Mouse (Mus musculus) stomach, embryonic 14.5 days (tissue): ENCODE results near the gene Pign. TPM values are rescaled to one million over a fixed set of nuclear protein-coding genes. Genes with fewer than 3 reads are reported as not detected.

ENCODE experiments used
- ATAC-seq: fragments of 200-750 bp; cut with Nextera tagmentation; 2 replicates; pipeline ENCODE4 v1.8.0; 2017; ENCODE audit warnings: low read depth, moderate TSS enrichment; ENCODE audit not compliant: insufficient number of reproducible peaks, insufficient read depth, low FRiP score
- H3K27ac ChIP-seq: fragments of 300-500 bp; sonication (generic); 2 replicates; pipeline ENCODE4 v1.5.1; 2014; ENCODE audit warnings: mild to moderate bottlenecking, low read length, moderate library complexity, mixed read lengths
- H3K27me3 ChIP-seq: fragments of 300-500 bp; sonication (generic); 2 replicates; pipeline ENCODE4 v1.6.1; 2014; ENCODE audit warnings: low read length, control low read depth, mixed read lengths; ENCODE audit not compliant: control insufficient read depth, insufficient read depth
- H3K36me3 ChIP-seq: fragments of 300-500 bp; sonication (generic); 2 replicates; pipeline ENCODE4 v1.6.1; 2014; ENCODE audit warnings: mild to moderate bottlenecking, control low read depth, low read length, moderate library complexity, mixed read lengths; ENCODE audit not compliant: control insufficient read depth, insufficient read depth
- H3K4me1 ChIP-seq: fragments of 300-500 bp; sonication (generic); 2 replicates; pipeline ENCODE4 v1.6.1; 2014; ENCODE audit warnings: low read length, control low read depth, mixed read lengths; ENCODE audit not compliant: control insufficient read depth, insufficient read depth
- H3K4me2 ChIP-seq: fragments of 300-500 bp; sonication (generic); replicated peaks from 2 replicates; pipeline ENCODE4 v1.6.1; 2014; ENCODE audit warnings: low read depth, low read length, control low read depth
- H3K4me3 ChIP-seq: fragments of 300-500 bp; sonication (generic); 2 replicates; pipeline ENCODE4 v1.5.1; 2014; ENCODE audit warnings: low read depth, low read length, control low read depth
- H3K9ac ChIP-seq: fragments of 300-500 bp; sonication (generic); replicated peaks from 2 replicates; pipeline ENCODE4 v1.6.1; 2014; ENCODE audit warnings: low read depth, mild to moderate bottlenecking, control low read depth, low read length, moderate library complexity, mixed read lengths
- H3K9me3 ChIP-seq: fragments of 300-500 bp; sonication (generic); 2 replicates; pipeline ENCODE4 v1.6.1; 2016; ENCODE audit warnings: low read depth, low read length, control low read depth; ENCODE audit not compliant: control insufficient read depth
- WGBS: fragments of 180-500 bp; shearing (Covaris S2); extraction: QIAGEN DNeasy Blood & Tissue Kit; methylation state at CpG from one replicate; pipeline ENCODE4 v1.1.7; 2014; 5-methylcytosine and 5-hydroxymethylcytosine counted together
- polyA plus RNA-seq: library from polyadenylated mRNA; unstranded; fragments of >200 nt; fragmentation: Nextera tagmentation; extraction: Ambion mirVana; gene quantifications from 2 replicates; pipeline ENCODE4 v1.2.1, GENCODE M21; 2014

Gene Pign
- polyA plus RNA-seq, 1 experiment from 2014 or later = 29.0 TPM

DNA sequence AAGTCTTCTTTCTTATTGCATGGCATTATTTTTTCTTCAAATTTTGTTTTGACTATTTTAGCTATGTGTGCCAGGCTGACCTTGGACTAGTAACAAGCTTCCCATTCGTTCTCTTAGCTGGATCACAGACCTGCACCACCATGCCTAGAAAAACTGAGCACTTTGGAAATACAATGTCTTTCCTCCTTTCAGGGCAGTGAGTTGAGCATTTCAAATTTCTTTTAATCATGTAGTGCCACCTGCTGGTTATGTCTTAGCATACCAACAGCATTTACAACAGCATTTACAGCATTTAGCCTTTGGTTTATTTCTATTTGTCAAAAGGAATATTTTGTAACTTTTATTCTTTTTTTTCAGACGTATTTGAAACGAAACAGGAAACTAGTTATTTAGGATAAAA, 33.0 kb downstream of the Pign start:
- Histone ChIP-seq H3K4me3 (no peak overlapping the region), H3K4me1 (no peaks in the 10 kb centered on the region), H3K27me3 (no peaks in the 10 kb centered on the region), H3K27ac (no peak overlapping the region), H3K9ac (no peak overlapping the region), H3K36me3 (no peaks in the 10 kb centered on the region), H3K9me3 (no peaks in the 10 kb centered on the region), H3K4me2 (no peak overlapping the region)
- WGBS = 31% methylated on average over 3 of the region's 3 CpGs
- ATAC-seq = no peak; the same call in 1 of the 2 replicates

DNA sequence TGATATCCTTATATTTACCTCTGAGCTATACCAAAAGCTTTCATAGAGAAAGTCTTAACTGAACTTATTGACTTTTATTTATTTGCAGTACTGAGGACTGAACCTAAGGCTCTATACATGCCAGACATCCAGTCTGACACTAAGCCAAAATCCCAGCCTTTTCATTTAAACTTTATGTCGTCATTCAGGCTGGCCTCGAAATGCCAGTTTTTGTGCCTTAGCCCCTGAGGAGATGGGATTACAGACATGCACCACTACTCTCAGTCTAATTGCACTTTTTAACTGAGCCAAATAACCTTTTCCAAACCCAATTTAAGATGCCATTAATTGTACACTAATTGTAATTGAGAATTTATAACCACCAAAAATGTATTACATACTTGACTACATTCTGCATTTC, 73.8 kb downstream of the Pign start:
- ATAC-seq = no peak
- Histone ChIP-seq H3K27me3 (no peaks in the 10 kb centered on the region), H3K4me3 (no peak overlapping the region), H3K9ac (no peak overlapping the region), H3K36me3 (peaks cover 6% of the 10 kb centered on the region; the same call in 1 of the 2 replicates), H3K9me3 (no peaks in the 10 kb centered on the region), H3K4me2 (no peak overlapping the region), H3K4me1 (no peaks in the 10 kb centered on the region), H3K27ac (no peak overlapping the region)
- 84% methylated on average over 2 of the region's 2 CpGs for WGBS

DNA sequence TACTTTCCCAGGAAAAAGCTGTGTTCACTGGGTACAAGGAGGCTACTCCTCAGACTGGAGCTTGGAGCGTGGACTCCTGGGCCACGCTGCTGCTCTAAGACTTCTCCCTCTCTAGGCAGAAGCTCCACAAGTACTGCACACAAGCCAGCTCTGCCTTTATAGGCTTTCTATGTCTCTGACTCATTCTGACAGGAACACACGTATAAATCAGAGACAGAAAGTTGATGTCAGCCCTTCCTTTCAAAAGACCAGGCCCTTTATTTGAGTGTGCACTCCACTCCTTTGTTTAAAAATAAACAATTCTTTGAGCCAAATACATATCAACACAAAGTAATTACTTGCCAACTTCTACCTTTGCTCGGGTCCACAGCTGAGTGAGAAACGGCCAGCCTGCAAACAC, 74.8 kb downstream of the Pign start:
- no peak overlapping the region for H3K9ac ChIP-seq
- H3K36me3 ChIP-seq = peaks cover 6% of the 10 kb centered on the region; the same call in 1 of the 2 replicates
- no peaks in the 10 kb centered on the region for H3K27me3 ChIP-seq
- no peaks in the 10 kb centered on the region for H3K9me3 ChIP-seq
- no peak overlapping the region for H3K27ac ChIP-seq
- no peak for ATAC-seq
- H3K4me2 ChIP-seq = no peak overlapping the region
- 67% methylated on average over 5 of the region's 5 CpGs for WGBS
- no peaks in the 10 kb centered on the region for H3K4me1 ChIP-seq
- no peak overlapping the region for H3K4me3 ChIP-seq

DNA sequence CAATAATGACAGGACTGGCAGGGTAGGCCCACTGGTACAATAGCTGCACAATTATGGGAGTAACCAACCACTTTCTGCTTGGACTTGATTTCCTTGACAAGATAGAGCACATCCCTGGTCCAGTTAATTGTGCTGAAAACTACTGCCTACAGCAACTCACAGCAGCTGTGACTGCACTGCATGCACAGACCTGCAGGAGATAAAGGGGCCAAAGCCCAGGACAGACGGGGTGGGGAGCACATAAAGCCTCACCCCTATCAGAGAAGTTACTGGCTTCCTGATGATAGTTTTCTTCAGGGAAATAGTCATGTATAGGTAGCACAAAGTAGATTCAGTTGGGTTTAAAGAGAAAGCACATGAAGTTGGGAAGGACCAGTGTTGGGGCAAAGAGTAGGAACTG, 80.7 kb downstream of the Pign start:
- 79% methylated on average over 1 of the region's 1 CpGs for WGBS
- ATAC-seq = no peak
- no peak overlapping the region for H3K9ac ChIP-seq
- no peaks in the 10 kb centered on the region for H3K4me1 ChIP-seq
- peaks cover under 1% of the 10 kb centered on the region; the same call in 1 of the 2 replicates for H3K36me3 ChIP-seq
- no peaks in the 10 kb centered on the region for H3K27me3 ChIP-seq
- H3K4me3 ChIP-seq = no peak overlapping the region
- H3K4me2 ChIP-seq = no peak overlapping the region
- H3K27ac ChIP-seq = no peak overlapping the region
- no peaks in the 10 kb centered on the region for H3K9me3 ChIP-seq

DNA sequence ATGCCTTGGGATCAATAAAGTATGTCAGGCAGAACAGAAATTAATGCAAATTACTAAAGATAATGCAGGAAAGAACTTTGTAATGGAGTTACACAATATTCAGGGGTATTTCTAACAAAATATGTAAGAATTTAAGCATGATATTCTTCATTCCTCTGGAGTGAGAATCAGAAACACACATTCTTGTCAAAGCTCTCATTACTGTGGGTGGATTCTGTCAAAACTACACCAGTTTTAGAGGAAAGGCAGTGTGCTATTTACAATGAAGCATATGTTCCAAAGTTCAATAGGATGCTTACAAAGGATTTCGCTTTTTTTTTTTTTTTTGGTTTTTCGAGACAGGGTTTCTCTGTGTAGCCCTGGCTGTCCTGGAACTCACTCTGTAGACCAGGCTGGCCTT, 82.6 kb downstream of the Pign start:
- ATAC-seq = no peak
- Histone ChIP-seq H3K27me3 (no peaks in the 10 kb centered on the region), H3K4me3 (no peak overlapping the region), H3K9me3 (no peaks in the 10 kb centered on the region), H3K9ac (no peak overlapping the region), H3K4me1 (no peaks in the 10 kb centered on the region), H3K27ac (no peak overlapping the region), H3K4me2 (no peak overlapping the region), H3K36me3 (no peaks in the 10 kb centered on the region)
- 100% methylated on average over 2 of the region's 2 CpGs for WGBS

DNA sequence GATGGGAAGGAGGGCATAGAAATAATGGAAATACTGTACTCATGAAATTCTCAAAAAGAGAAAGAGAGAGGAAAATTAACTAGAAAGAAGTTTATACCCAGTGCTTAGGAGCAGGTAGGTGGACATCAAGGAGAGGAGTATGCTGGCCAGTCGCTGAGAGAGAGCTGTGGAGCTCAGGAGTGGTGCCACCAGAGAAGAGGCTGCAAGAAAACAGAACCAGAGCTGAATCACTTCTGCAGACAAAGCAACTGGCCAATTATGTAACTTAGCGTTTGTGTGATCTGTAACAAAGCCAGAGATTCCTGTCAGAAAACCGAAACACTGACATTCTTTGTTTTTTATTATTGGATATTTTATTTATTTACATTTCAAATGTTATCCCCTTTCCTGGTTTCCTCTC, 97.4 kb downstream of the Pign start:
- no peak for ATAC-seq

DNA sequence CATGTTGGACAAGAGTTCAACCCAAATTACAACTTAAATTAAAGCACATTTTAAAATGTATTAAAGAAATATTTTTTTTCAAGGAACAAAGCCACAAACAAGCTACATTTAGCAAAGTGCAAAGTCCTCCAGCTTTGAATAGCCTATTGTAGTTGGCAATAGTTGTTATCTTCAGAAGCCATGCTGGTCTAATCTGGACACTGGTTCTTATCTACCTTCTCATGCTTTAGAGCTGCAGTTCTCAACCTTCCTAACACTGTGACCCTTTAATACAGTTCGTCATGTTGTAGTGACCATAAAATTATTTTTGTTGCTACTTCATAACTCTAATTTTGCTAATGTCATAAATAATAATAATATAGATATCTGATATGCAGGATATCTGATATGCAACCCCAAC, 99.2 kb downstream of the Pign start:
- no peaks in the 10 kb centered on the region for H3K9me3 ChIP-seq
- H3K36me3 ChIP-seq = no peaks in the 10 kb centered on the region
- H3K4me2 ChIP-seq = no peak overlapping the region
- H3K27me3 ChIP-seq = no peaks in the 10 kb centered on the region
- no peak overlapping the region for H3K9ac ChIP-seq
- H3K4me1 ChIP-seq = no peaks in the 10 kb centered on the region
- WGBS = 89% methylated on average over 1 of the region's 1 CpGs
- ATAC-seq = no peak
- no peak overlapping the region for H3K27ac ChIP-seq
- no peak overlapping the region for H3K4me3 ChIP-seq

More for the DNA sequence above, 97.4 kb downstream of the Pign start:
- Histone ChIP-seq H3K4me1 (no peaks in the 10 kb centered on the region), H3K4me3 (no peak overlapping the region), H3K27me3 (no peaks in the 10 kb centered on the region), H3K9ac (no peak overlapping the region), H3K9me3 (no peaks in the 10 kb centered on the region), H3K4me2 (no peak overlapping the region), H3K36me3 (no peaks in the 10 kb centered on the region), H3K27ac (no peak overlapping the region)
- 82% methylated on average over 3 of the region's 3 CpGs for WGBS

DNA sequence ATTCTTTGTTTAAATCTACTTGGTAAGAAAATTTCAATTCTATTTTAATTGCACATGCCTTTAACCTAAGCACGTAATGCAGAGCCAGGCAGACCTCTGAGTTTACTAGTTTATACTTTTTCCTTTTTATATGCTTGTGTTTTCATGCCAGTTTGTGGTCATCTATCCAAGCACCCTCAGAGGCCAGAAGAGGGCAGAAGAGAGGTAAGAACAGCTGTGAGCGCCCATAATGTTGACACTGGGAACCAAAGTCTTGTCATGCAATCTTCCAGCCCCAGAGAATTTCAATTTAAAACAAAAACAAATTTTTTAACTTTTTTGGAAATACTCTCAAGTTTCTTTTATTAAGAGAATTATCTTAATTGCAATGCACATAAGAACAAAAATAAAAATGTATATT, 99.7 kb downstream of the Pign start:
- H3K4me3 ChIP-seq = no peak overlapping the region
- no peaks in the 10 kb centered on the region for H3K27me3 ChIP-seq
- no peak overlapping the region for H3K4me2 ChIP-seq
- no peak for ATAC-seq
- H3K9me3 ChIP-seq = no peaks in the 10 kb centered on the region
- no peaks in the 10 kb centered on the region for H3K4me1 ChIP-seq
- H3K9ac ChIP-seq = no peak overlapping the region
- H3K36me3 ChIP-seq = no peaks in the 10 kb centered on the region
- no peak overlapping the region for H3K27ac ChIP-seq
- WGBS = 94% methylated on average over 2 of the region's 2 CpGs

DNA sequence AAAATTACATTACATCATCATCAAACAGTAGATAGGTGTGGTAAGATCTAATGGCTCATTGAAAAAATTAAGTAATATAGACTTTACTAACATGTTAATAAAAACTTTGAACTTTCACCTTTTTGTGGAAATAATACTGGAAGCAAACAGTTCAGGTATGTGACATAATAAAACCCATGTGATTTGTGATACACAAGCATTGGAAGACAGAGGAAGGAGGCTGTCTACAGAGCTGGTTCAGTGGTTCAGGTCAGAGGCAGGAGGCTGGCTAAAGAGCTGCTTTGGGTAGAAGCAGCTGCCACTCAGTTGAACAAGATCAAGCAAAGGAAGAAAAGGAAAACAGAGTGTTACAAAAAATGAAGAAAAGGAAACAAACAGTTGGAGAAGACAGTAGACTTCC, 107.4 kb downstream of the Pign start:
- no peak overlapping the region for H3K4me3 ChIP-seq
- H3K4me1 ChIP-seq = no peaks in the 10 kb centered on the region
- no peak overlapping the region for H3K9ac ChIP-seq
- H3K27ac ChIP-seq = no peak overlapping the region
- no peak overlapping the region for H3K4me2 ChIP-seq
- H3K9me3 ChIP-seq = no peaks in the 10 kb centered on the region
- no peak for ATAC-seq
- no peaks in the 10 kb centered on the region; the same call in 1 of the 2 replicates for H3K36me3 ChIP-seq
- no peaks in the 10 kb centered on the region for H3K27me3 ChIP-seq
